Comparison of ENCODE assay signal across 14 mouse cellular contexts in the genomic region with DNA sequence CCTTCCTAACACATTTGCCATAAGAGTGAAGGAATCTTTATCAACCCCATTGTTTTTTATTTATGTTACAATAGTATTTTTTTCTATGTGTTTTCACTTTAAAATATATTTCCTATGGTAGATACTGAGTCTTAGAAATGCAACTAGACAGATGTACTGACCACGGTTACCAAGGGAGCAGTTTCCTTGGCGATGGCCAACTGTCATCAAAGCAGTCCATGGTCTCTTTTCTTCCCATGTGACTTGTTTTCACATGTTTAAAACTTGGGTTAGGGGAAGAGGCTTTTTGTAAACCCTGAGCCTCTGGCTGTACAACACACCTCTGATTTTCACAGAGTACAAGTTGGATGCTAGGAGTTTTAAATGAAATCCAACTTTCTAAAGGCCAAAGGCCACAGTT.
"Had no signal": no experiment of that assay in that cellular context is flagged by ENCODE, and none has a peak within 500 bp of the region (broad histone marks: within the 10 kb centered on the region; RNA-seq: fewer than 3 reads in every experiment).

No protein-coding gene starts in this region.

- H3K4me2 ChIP-seq: liver, embryonic 11.5 days; lung, embryonic 14.5 days; midbrain, embryonic 13.5 days; neural tube, embryonic 12.5 days; stomach, embryonic 15.5 days had no signal

- H3K4me3 ChIP-seq: left cerebral cortex, adult 2 months; limb, embryonic 10.5 days; megakaryocyte, embryonic 14.5 days; midbrain, embryonic 13.5 days; neural tube, embryonic 12.5 days; stomach, embryonic 15.5 days had no signal

- H3K36me3 ChIP-seq: limb, embryonic 10.5 days; midbrain, embryonic 13.5 days; neural tube, embryonic 12.5 days; stomach, embryonic 15.5 days had no signal

- ATAC-seq: midbrain, embryonic 13.5 days had no signal

- H3K9ac ChIP-seq: lung, embryonic 14.5 days; midbrain, embryonic 13.5 days; neural tube, embryonic 12.5 days; stomach, embryonic 15.5 days had no signal

- DNase-seq: kidney, adult 2 months; kidney, postnatal 25 days; lung, embryonic 14.5 days; lung, postnatal 10 days; right cerebral cortex, postnatal 14 days; thymus, postnatal 25 days had no signal

- H3K9me3 ChIP-seq: limb, embryonic 10.5 days; megakaryocyte, embryonic 14.5 days; midbrain, embryonic 13.5 days; neural tube, embryonic 12.5 days; stomach, embryonic 15.5 days had no signal

- H3K27ac ChIP-seq: left cerebral cortex, adult 2 months; limb, embryonic 10.5 days; macrophage; midbrain, embryonic 13.5 days; neural tube, embryonic 12.5 days; stomach, embryonic 15.5 days had no signal

- H3K27me3 ChIP-seq: megakaryocyte, embryonic 14.5 days; midbrain, embryonic 13.5 days; neural tube, embryonic 12.5 days; stomach, embryonic 15.5 days had no signal

- H3K4me1 ChIP-seq: limb, embryonic 10.5 days; megakaryocyte, embryonic 14.5 days; midbrain, embryonic 13.5 days; neural tube, embryonic 12.5 days; stomach, embryonic 15.5 days had no signal
